Mouse (Mus musculus): Measurements from ENCODE around the gene Unc80. TPM values are rescaled to one million over a fixed set of nuclear protein-coding genes. Genes with fewer than 3 reads are reported as not detected.

Unc80 gene
- polyA plus RNA-seq, 2 experiments, result 0.10 to 0.36 TPM

DNA sequence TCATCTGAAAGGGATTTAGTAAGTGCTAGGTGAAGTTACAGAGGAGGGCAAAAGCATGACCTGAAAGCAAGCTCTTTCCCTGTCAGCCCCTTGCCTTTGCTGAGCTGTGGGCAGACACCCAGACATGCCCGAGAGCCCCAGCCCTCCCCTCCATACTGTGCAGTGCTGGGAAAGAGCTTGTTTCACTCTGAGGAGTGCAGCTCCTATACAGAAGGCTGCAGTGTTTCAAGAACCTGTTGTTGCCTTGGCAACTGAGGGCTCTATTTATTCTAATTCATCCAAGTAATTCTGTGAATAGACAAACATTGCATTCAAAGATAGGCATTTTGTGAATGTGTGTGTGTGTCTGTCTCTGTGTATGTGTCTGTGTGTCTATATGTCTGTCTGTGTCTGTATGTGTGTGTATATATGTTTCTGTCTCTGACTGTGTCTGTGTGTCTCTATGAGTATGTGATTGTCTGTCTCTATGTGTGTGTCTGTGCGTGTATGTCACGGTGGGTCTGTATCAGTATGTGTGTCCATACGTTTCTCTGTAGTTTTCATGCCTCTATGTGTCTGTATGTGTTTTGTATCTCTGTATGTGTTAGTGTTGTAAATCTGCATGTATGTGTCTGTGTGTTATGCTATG, 187.1 kb downstream of the Unc80 start:
- no peak for ATAC-seq (ENCODE audit: low FRiP score, low read depth)
- 70% methylated on average over 4 of the region's 4 CpGs for WGBS
- no peak for TF ChIP-seq POLR2A (IDR thresholded peaks at IDR 0.05; ENCODE audit: borderline replicate concordance, extremely low read depth, insufficient read depth, insufficient read length)

DNA sequence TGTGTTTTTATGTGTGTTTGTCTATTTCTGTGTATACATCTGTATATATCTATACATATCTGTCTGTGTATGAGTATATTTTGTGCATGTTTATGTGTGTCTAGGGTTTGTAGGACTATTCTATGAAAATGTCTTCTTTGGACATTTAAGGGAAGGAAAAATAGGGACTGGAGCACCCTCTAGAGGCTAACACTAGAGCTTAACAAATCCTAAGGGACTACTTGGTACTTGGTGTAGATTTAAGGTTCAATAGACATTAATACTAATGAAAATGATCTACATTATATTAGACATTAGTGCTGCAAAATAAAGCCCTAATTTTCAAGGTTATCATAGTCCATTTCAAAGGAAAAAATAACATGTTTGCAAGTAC, 187.6 kb downstream of the Unc80 start:
- Histone ChIP-seq H3K4me1 (ENCODE audit: control insufficient read depth, insufficient read depth, low read length) (no peaks in the 10 kb centered on the region), H3K27me3 (ENCODE audit: control insufficient read depth, insufficient read depth, low read length) (no peaks in the 10 kb centered on the region), H3K9me3 (ENCODE audit: control insufficient read depth, low read length) (no peaks in the 10 kb centered on the region), H3K9ac (ENCODE audit: low read depth, low read length, severe bottlenecking) (no peak overlapping the region), H3K4me2 (replicated peaks; ENCODE audit: low read depth, low read length, severe bottlenecking) (no peak overlapping the region), H3K27ac (replicated peaks; ENCODE audit: low read depth, low read length) (no peak overlapping the region), H3K36me3 (ENCODE audit: control insufficient read depth, insufficient read depth, low read length) (no peaks in the 10 kb centered on the region), H3K4me3 (replicated peaks; ENCODE audit: low read length) (no peak overlapping the region)
- no peak for ATAC-seq (ENCODE audit: low FRiP score, low read depth)
- peak; percentile 48 for DNase-seq (ENCODE audit: low spot score)
- TF ChIP-seq POLR2A (IDR thresholded peaks at IDR 0.05; ENCODE audit: borderline replicate concordance, extremely low read depth, insufficient read depth, insufficient read length), result no peak

More for the DNA sequence above, 187.1 kb downstream of the Unc80 start:
- no peak overlapping the region for H3K4me2 ChIP-seq (replicated peaks; ENCODE audit: low read depth, low read length, severe bottlenecking)
- no peaks in the 10 kb centered on the region for H3K9me3 ChIP-seq (ENCODE audit: control insufficient read depth, low read length)
- no peaks in the 10 kb centered on the region for H3K4me1 ChIP-seq (ENCODE audit: control insufficient read depth, insufficient read depth, low read length)
- no peaks in the 10 kb centered on the region for H3K36me3 ChIP-seq (ENCODE audit: control insufficient read depth, insufficient read depth, low read length)
- no peak overlapping the region for H3K9ac ChIP-seq (ENCODE audit: low read depth, low read length, severe bottlenecking)
- no peak overlapping the region for H3K4me3 ChIP-seq (replicated peaks; ENCODE audit: low read length)
- H3K27ac ChIP-seq (replicated peaks; ENCODE audit: low read depth, low read length), result no peak overlapping the region
- H3K27me3 ChIP-seq (ENCODE audit: control insufficient read depth, insufficient read depth, low read length), result no peaks in the 10 kb centered on the region
- DNase-seq (ENCODE audit: low spot score), result peak; percentile 11

DNA sequence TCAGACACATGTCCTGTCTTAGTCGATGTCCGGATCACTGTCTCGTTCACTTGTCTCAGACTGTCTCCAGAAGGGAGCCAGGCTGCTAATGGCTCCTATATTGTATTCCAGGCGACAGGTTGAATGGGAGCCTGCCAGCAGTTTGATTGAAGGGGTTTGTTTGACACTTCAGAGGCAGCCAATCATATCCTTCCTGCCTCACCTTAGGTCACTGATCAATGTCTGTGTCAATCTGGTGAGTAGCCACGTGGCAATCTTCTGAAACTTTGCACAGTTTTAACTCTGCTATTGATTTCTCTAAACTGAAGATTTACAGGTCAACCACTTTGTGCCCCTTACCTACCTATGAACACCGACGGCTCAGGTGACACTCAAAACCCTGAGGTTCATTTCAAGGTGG, 203.3 kb downstream of the Unc80 start:
- no peak for TF ChIP-seq POLR2A (IDR thresholded peaks at IDR 0.05; ENCODE audit: borderline replicate concordance, extremely low read depth, insufficient read depth, insufficient read length)
- WGBS, result 73% methylated on average over 7 of the region's 7 CpGs

DNA sequence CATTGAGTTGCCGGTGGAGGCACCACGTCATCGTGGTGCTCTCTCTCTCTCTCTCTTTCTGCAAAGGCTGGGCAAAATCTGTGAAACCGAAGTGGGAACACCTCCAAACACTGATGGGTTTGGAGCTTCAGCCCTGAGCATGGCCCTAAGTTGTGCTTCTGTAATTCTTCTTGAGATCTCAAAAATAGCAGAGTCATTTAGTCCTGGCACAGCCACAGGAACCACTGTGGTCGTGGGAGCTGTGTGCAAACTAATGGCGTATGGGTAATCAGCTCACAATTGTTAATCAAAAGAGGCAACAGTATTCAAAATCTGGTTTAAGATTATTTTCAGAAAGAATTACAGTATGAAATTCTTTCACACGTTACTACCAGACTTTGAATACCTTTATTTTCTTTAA, 204.6 kb downstream of the Unc80 start:
- no peak for DNase-seq (ENCODE audit: low spot score)
- no peaks in the 10 kb centered on the region for H3K27me3 ChIP-seq (ENCODE audit: control insufficient read depth, insufficient read depth, low read length)
- no peak overlapping the region for H3K27ac ChIP-seq (replicated peaks; ENCODE audit: low read depth, low read length)
- 81% methylated on average over 7 of the region's 7 CpGs for WGBS
- H3K36me3 ChIP-seq (ENCODE audit: control insufficient read depth, insufficient read depth, low read length), result no peaks in the 10 kb centered on the region
- TF ChIP-seq POLR2A (IDR thresholded peaks at IDR 0.05; ENCODE audit: borderline replicate concordance, extremely low read depth, insufficient read depth, insufficient read length), result no peak
- H3K9me3 ChIP-seq (ENCODE audit: control insufficient read depth, low read length), result no peaks in the 10 kb centered on the region
- ATAC-seq (ENCODE audit: low FRiP score, low read depth), result no peak
- no peak overlapping the region for H3K9ac ChIP-seq (ENCODE audit: low read depth, low read length, severe bottlenecking)
- no peak overlapping the region for H3K4me2 ChIP-seq (replicated peaks; ENCODE audit: low read depth, low read length, severe bottlenecking)
- no peaks in the 10 kb centered on the region for H3K4me1 ChIP-seq (ENCODE audit: control insufficient read depth, insufficient read depth, low read length)
- H3K4me3 ChIP-seq (replicated peaks; ENCODE audit: low read length), result no peak overlapping the region

More for the DNA sequence above, 203.3 kb downstream of the Unc80 start:
- H3K27me3 ChIP-seq (ENCODE audit: control insufficient read depth, insufficient read depth, low read length), result no peaks in the 10 kb centered on the region
- no peak overlapping the region for H3K9ac ChIP-seq (ENCODE audit: low read depth, low read length, severe bottlenecking)
- no peak overlapping the region for H3K4me3 ChIP-seq (replicated peaks; ENCODE audit: low read length)
- ATAC-seq (ENCODE audit: low FRiP score, low read depth), result no peak
- no peaks in the 10 kb centered on the region for H3K4me1 ChIP-seq (ENCODE audit: control insufficient read depth, insufficient read depth, low read length)
- no peaks in the 10 kb centered on the region for H3K9me3 ChIP-seq (ENCODE audit: control insufficient read depth, low read length)
- H3K36me3 ChIP-seq (ENCODE audit: control insufficient read depth, insufficient read depth, low read length), result no peaks in the 10 kb centered on the region
- no peak for DNase-seq (ENCODE audit: low spot score)
- H3K4me2 ChIP-seq (replicated peaks; ENCODE audit: low read depth, low read length, severe bottlenecking), result no peak overlapping the region
- no peak overlapping the region for H3K27ac ChIP-seq (replicated peaks; ENCODE audit: low read depth, low read length)

DNA sequence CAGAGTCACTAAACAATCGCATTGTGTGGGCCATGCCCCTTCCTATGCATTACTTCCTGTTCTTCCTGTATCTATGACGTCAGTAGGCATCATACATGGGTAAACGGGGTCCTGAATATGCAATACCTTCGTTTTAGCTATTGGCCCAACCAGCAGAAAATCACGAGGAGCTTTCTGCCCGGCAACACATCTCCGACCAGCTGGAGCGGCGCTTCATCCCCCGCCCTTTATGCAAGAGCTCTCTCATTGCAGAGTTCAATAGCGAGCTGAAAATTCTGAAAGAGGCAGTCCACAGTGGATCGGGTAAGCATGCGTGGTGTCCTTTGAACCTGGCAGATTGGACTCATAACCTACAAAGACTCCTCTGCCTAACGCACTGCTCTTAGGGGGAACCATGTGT, 209.8 kb downstream of the Unc80 start:
- WGBS, result 81% methylated on average over 14 of the region's 14 CpGs
- no peak for TF ChIP-seq POLR2A (IDR thresholded peaks at IDR 0.05; ENCODE audit: borderline replicate concordance, extremely low read depth, insufficient read depth, insufficient read length)

DNA sequence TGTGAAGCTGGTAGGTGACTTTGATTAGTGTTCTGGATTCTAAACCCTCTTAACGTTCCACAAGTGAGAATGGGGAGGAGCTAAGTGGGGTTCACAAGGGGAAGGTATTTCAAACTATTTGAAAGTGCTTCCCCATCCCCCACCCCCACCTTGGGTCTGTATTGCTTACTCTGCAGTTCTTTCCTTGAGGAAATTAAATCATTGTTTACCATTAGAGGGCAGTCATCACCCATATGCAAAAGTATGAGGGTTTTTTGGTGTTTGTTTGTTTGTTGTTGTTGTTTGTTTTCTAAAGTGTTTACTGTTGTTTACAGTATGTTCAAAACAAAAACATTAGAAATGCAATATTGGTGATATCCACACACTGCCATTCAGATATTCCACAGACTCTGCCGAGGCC, 210.5 kb downstream of the Unc80 start:
- WGBS, result 28% methylated on average over 2 of the region's 2 CpGs
- no peak for TF ChIP-seq POLR2A (IDR thresholded peaks at IDR 0.05; ENCODE audit: borderline replicate concordance, extremely low read depth, insufficient read depth, insufficient read length)
- ATAC-seq (ENCODE audit: low FRiP score, low read depth) (no peak), DNase-seq (ENCODE audit: low spot score) (no peak)
- Histone ChIP-seq H3K27me3 (ENCODE audit: control insufficient read depth, insufficient read depth, low read length) (no peaks in the 10 kb centered on the region), H3K27ac (replicated peaks; ENCODE audit: low read depth, low read length) (no peak overlapping the region), H3K4me1 (ENCODE audit: control insufficient read depth, insufficient read depth, low read length) (no peaks in the 10 kb centered on the region), H3K9ac (ENCODE audit: low read depth, low read length, severe bottlenecking) (no peak overlapping the region), H3K4me2 (replicated peaks; ENCODE audit: low read depth, low read length, severe bottlenecking) (no peak overlapping the region), H3K9me3 (ENCODE audit: control insufficient read depth, low read length) (no peaks in the 10 kb centered on the region), H3K4me3 (replicated peaks; ENCODE audit: low read length) (no peak overlapping the region), H3K36me3 (ENCODE audit: control insufficient read depth, insufficient read depth, low read length) (no peaks in the 10 kb centered on the region)

More for the DNA sequence above, 209.8 kb downstream of the Unc80 start:
- no peak for DNase-seq (ENCODE audit: low spot score)
- Histone ChIP-seq H3K36me3 (ENCODE audit: control insufficient read depth, insufficient read depth, low read length) (no peaks in the 10 kb centered on the region), H3K4me2 (replicated peaks; ENCODE audit: low read depth, low read length, severe bottlenecking) (no peak overlapping the region), H3K4me1 (ENCODE audit: control insufficient read depth, insufficient read depth, low read length) (no peaks in the 10 kb centered on the region), H3K9ac (ENCODE audit: low read depth, low read length, severe bottlenecking) (no peak overlapping the region), H3K9me3 (ENCODE audit: control insufficient read depth, low read length) (no peaks in the 10 kb centered on the region), H3K27me3 (ENCODE audit: control insufficient read depth, insufficient read depth, low read length) (no peaks in the 10 kb centered on the region), H3K4me3 (replicated peaks; ENCODE audit: low read length) (no peak overlapping the region), H3K27ac (replicated peaks; ENCODE audit: low read depth, low read length) (no peak overlapping the region)
- no peak for ATAC-seq (ENCODE audit: low FRiP score, low read depth)
